Mouse (Mus musculus) cerebellum, adult 8-10 months (tissue): ENCODE data around the gene Bcap31.
"Not testable (repeated sequence)": the region's sequence is repeated elsewhere in the genome, so short reads cannot be mapped to it uniquely, and the experiment has no call there.

Experiments
- DNase-seq: peaks from one replicate; pipeline ENCODE4 v3.0.0; 2022

Gene Bcap31

GRCm38 (mm10) chrX:73716109-73716661 lies at the start of gene Bcap31, which contains the start of gene Abcd1:
Gene Bcap31, minus strand, starts transcription at chrX:73716175.
Gene Abcd1, plus strand, starts transcription at chrX:73716597.
- peak; percentile 84 for DNase-seq

GRCm38 (mm10) chrX:73765311-73765710 lies 49.3 kb upstream of the Bcap31 start:
- no peak for DNase-seq

GRCm38 (mm10) chrX:73758611-73759290 lies 42.8 kb upstream of the Bcap31 start:
- DNase-seq: peak; percentile 57

- no peak for DNase-seq
Measured at GRCm38 (mm10) chrX:73756334-73757140, 40.6 kb upstream of the Bcap31 start, which contains the start of gene Plxnb3. Gene Plxnb3, plus strand, starts transcription at chrX:73757090.

- no peak for DNase-seq
Measured at GRCm38 (mm10) chrX:73748977-73749376, 33.0 kb upstream of the Bcap31 start.

- DNase-seq: no peak
Measured at GRCm38 (mm10) chrX:73744774-73745481, 29.0 kb upstream of the Bcap31 start.

- not testable (repeated sequence) for DNase-seq
Measured at GRCm38 (mm10) chrX:73739841-73740240, 23.9 kb upstream of the Bcap31 start.

GRCm38 (mm10) chrX:73739151-73739550 lies 23.2 kb upstream of the Bcap31 start:
- no peak for DNase-seq

- DNase-seq: no peak
Measured at GRCm38 (mm10) chrX:73738155-73738554, 22.2 kb upstream of the Bcap31 start.

GRCm38 (mm10) chrX:73730908-73731307 lies 14.9 kb upstream of the Bcap31 start:
- DNase-seq: no peak

- DNase-seq: peak; percentile 28
Measured at GRCm38 (mm10) chrX:73718686-73719362, 2.8 kb upstream of the Bcap31 start.

- no peak for DNase-seq
Measured at GRCm38 (mm10) chrX:73718271-73718670, 2.3 kb upstream of the Bcap31 start.

- DNase-seq: peak; percentile 23
Measured at GRCm38 (mm10) chrX:73717667-73718066, 1.7 kb upstream of the Bcap31 start.

- DNase-seq: peak; percentile 41
Measured at GRCm38 (mm10) chrX:73716709-73717545, 952 bp upstream of the Bcap31 start.

- DNase-seq: peak; percentile 38
Measured at GRCm38 (mm10) chrX:73715476-73716108, 383 bp downstream of the Bcap31 start.

- DNase-seq: no peak
Measured at GRCm38 (mm10) chrX:73700472-73700871, 15.5 kb downstream of the Bcap31 start.

GRCm38 (mm10) chrX:73690917-73691629 lies 24.9 kb downstream of the Bcap31 start:
- peak; percentile 58 for DNase-seq

- DNase-seq: peak; percentile 37
Measured at GRCm38 (mm10) chrX:73685629-73686028, 30.3 kb downstream of the Bcap31 start.

- DNase-seq: no peak
Measured at GRCm38 (mm10) chrX:73684978-73685377, 31.0 kb downstream of the Bcap31 start.

- no peak for DNase-seq
Measured at GRCm38 (mm10) chrX:73684156-73684555, 31.8 kb downstream of the Bcap31 start.
